Mouse (Mus musculus): ENCODE results near the gene Msh5. TPM values are rescaled to one million over a fixed set of nuclear protein-coding genes. Genes with fewer than 3 reads are reported as not detected.

Gene Msh5
- polyA plus RNA-seq, 1 experiment from 2014 or later = 1.8 TPM

Other genes with a start within 250 kb of the Msh5 start
- gene Cyp21a1, start 242.2 kb downstream of the Msh5 start, polyA plus RNA-seq (2015; fragmentation: Nextera tagmentation; extraction: Ambion mirVana) = not detected in 2 replicates
- 41.2 and 43.1 TPM in 2 replicates for gene Stk19, start 209.8 kb downstream of the Msh5 start, polyA plus RNA-seq (2015; fragmentation: Nextera tagmentation; extraction: Ambion mirVana)
- 68.4 and 68.9 TPM in 2 replicates for gene Dxo, start 209.7 kb downstream of the Msh5 start, polyA plus RNA-seq (2015; fragmentation: Nextera tagmentation; extraction: Ambion mirVana)
- 57.1 and 62.6 TPM in 2 replicates for gene Skiv2l, start 196.5 kb downstream of the Msh5 start, polyA plus RNA-seq (2015; fragmentation: Nextera tagmentation; extraction: Ambion mirVana)
- gene Nelfe, start 196.4 kb downstream of the Msh5 start, polyA plus RNA-seq (2015; fragmentation: Nextera tagmentation; extraction: Ambion mirVana) = 78.9 and 83.3 TPM in 2 replicates
- gene Cfb, start 184.2 kb downstream of the Msh5 start, polyA plus RNA-seq (2015; fragmentation: Nextera tagmentation; extraction: Ambion mirVana) = 1.6 and 2.1 TPM in 2 replicates
- 9.2 and 9.6 TPM in 2 replicates for gene Zbtb12, start 167.3 kb downstream of the Msh5 start, polyA plus RNA-seq (2015; fragmentation: Nextera tagmentation; extraction: Ambion mirVana)
- gene Gm20547, start 164.7 kb downstream of the Msh5 start, polyA plus RNA-seq (2015; fragmentation: Nextera tagmentation; extraction: Ambion mirVana) = not detected in 2 replicates
- gene C2, start 148.5 kb downstream of the Msh5 start, polyA plus RNA-seq (2015; fragmentation: Nextera tagmentation; extraction: Ambion mirVana) = 1.8 and 2.8 TPM in 2 replicates
- 81.9 and 95.3 TPM in 2 replicates for gene Ehmt2, start 148.3 kb downstream of the Msh5 start, polyA plus RNA-seq (2015; fragmentation: Nextera tagmentation; extraction: Ambion mirVana)
- gene Slc44a4, start 132.3 kb downstream of the Msh5 start, polyA plus RNA-seq (2015; fragmentation: Nextera tagmentation; extraction: Ambion mirVana) = 0.21 TPM in 1 of 2 replicates, not detected in the other
- gene Neu1, start 115.5 kb downstream of the Msh5 start, polyA plus RNA-seq (2015; fragmentation: Nextera tagmentation; extraction: Ambion mirVana) = 41.7 and 42.1 TPM in 2 replicates
- gene Hspa1b, start 87.5 kb downstream of the Msh5 start, polyA plus RNA-seq (2015; fragmentation: Nextera tagmentation; extraction: Ambion mirVana) = 0.45 and 0.74 TPM in 2 replicates
- not detected in 2 replicates for gene Gm20481, start 76.8 kb downstream of the Msh5 start, polyA plus RNA-seq (2015; fragmentation: Nextera tagmentation; extraction: Ambion mirVana)
- 15.3 and 18.1 TPM in 2 replicates for gene Hspa1a, start 74.6 kb downstream of the Msh5 start, polyA plus RNA-seq (2015; fragmentation: Nextera tagmentation; extraction: Ambion mirVana)
- 1.4 and 1.6 TPM in 2 replicates for gene Hspa1l, start 74.0 kb downstream of the Msh5 start, polyA plus RNA-seq (2015; fragmentation: Nextera tagmentation; extraction: Ambion mirVana)
- 106 and 113 TPM in 2 replicates for gene Lsm2, start 64.9 kb downstream of the Msh5 start, polyA plus RNA-seq (2015; fragmentation: Nextera tagmentation; extraction: Ambion mirVana)
- 50.7 and 61.7 TPM in 2 replicates for gene Vars, start 45.8 kb downstream of the Msh5 start, polyA plus RNA-seq (2015; fragmentation: Nextera tagmentation; extraction: Ambion mirVana)
- gene Vwa7, start 30.2 kb downstream of the Msh5 start, polyA plus RNA-seq (2015; fragmentation: Nextera tagmentation; extraction: Ambion mirVana) = 0.08 and 0.19 TPM in 2 replicates
- 1.7 TPM in 2 replicates for gene Sapcd1, start 18.7 kb downstream of the Msh5 start, polyA plus RNA-seq (2015; fragmentation: Nextera tagmentation; extraction: Ambion mirVana)
- gene Clic1, start 3.2 kb upstream of the Msh5 start, polyA plus RNA-seq (2015; fragmentation: Nextera tagmentation; extraction: Ambion mirVana) = 85.2 and 88.5 TPM in 2 replicates
- gene Ddah2, start 12.3 kb upstream of the Msh5 start, polyA plus RNA-seq (2015; fragmentation: Nextera tagmentation; extraction: Ambion mirVana) = 338 and 363 TPM in 2 replicates
- not detected in 2 replicates for gene Ly6g6c, start 18.6 kb upstream of the Msh5 start, polyA plus RNA-seq (2015; fragmentation: Nextera tagmentation; extraction: Ambion mirVana)
- 0.13 and 0.21 TPM in 2 replicates for gene Mpig6b, start 19.4 kb upstream of the Msh5 start, polyA plus RNA-seq (2015; fragmentation: Nextera tagmentation; extraction: Ambion mirVana)
- 0.16 and 0.34 TPM in 2 replicates for gene Ly6g6e, start 30.2 kb upstream of the Msh5 start, polyA plus RNA-seq (2015; fragmentation: Nextera tagmentation; extraction: Ambion mirVana)
- gene Ly6g6d, start 31.3 kb upstream of the Msh5 start, polyA plus RNA-seq (2015; fragmentation: Nextera tagmentation; extraction: Ambion mirVana) = 0.68 and 1.0 TPM in 2 replicates
- gene Ly6g6f, start 38.9 kb upstream of the Msh5 start, polyA plus RNA-seq (2015; fragmentation: Nextera tagmentation; extraction: Ambion mirVana) = 0.22 TPM in 1 of 2 replicates, not detected in the other
- 113 and 115 TPM in 2 replicates for gene Abhd16a, start 42.5 kb upstream of the Msh5 start, polyA plus RNA-seq (2015; fragmentation: Nextera tagmentation; extraction: Ambion mirVana)
- not detected in 2 replicates for gene Ly6g5c, start 61.5 kb upstream of the Msh5 start, polyA plus RNA-seq (2015; fragmentation: Nextera tagmentation; extraction: Ambion mirVana)
- 0.93 and 1.5 TPM in 2 replicates for gene Ly6g5b, start 68.7 kb upstream of the Msh5 start, polyA plus RNA-seq (2015; fragmentation: Nextera tagmentation; extraction: Ambion mirVana)
- gene Gpank1, start 74.7 kb upstream of the Msh5 start, polyA plus RNA-seq (2015; fragmentation: Nextera tagmentation; extraction: Ambion mirVana) = 20.7 and 23.7 TPM in 2 replicates
- 319 and 346 TPM in 2 replicates for gene Csnk2b, start 75.3 kb upstream of the Msh5 start, polyA plus RNA-seq (2015; fragmentation: Nextera tagmentation; extraction: Ambion mirVana)
- gene D17H6S53E, start 79.6 kb upstream of the Msh5 start, polyA plus RNA-seq (2015; fragmentation: Nextera tagmentation; extraction: Ambion mirVana) = 8.9 TPM in 2 replicates
- gene Apom, start 85.3 kb upstream of the Msh5 start, polyA plus RNA-seq (2015; fragmentation: Nextera tagmentation; extraction: Ambion mirVana) = not detected in 2 replicates
- gene Bag6, start 88.4 kb upstream of the Msh5 start, polyA plus RNA-seq (2015; fragmentation: Nextera tagmentation; extraction: Ambion mirVana) = 50.9 and 65.2 TPM in 2 replicates
- 138 and 153 TPM in 2 replicates for gene Prrc2a, start 118.2 kb upstream of the Msh5 start, polyA plus RNA-seq (2015; fragmentation: Nextera tagmentation; extraction: Ambion mirVana)
- 5.6 and 10.1 TPM in 2 replicates for gene Aif1, start 129.3 kb upstream of the Msh5 start, polyA plus RNA-seq (2015; fragmentation: Nextera tagmentation; extraction: Ambion mirVana)
- 4.8 and 7.3 TPM in 2 replicates for gene Lst1, start 141.7 kb upstream of the Msh5 start, polyA plus RNA-seq (2015; fragmentation: Nextera tagmentation; extraction: Ambion mirVana)
- gene Ltb, start 147.7 kb upstream of the Msh5 start, polyA plus RNA-seq (2015; fragmentation: Nextera tagmentation; extraction: Ambion mirVana) = 1.1 and 1.2 TPM in 2 replicates
- gene Tnf, start 155.3 kb upstream of the Msh5 start, polyA plus RNA-seq (2015; fragmentation: Nextera tagmentation; extraction: Ambion mirVana) = not detected in 2 replicates
- gene Lta, start 158.6 kb upstream of the Msh5 start, polyA plus RNA-seq (2015; fragmentation: Nextera tagmentation; extraction: Ambion mirVana) = 0.37 and 0.80 TPM in 2 replicates
- gene Gm16181, start 174.1 kb upstream of the Msh5 start, polyA plus RNA-seq (2015; fragmentation: Nextera tagmentation; extraction: Ambion mirVana) = 0.34 and 0.45 TPM in 2 replicates
- gene Atp6v1g2, start 186.9 kb upstream of the Msh5 start, polyA plus RNA-seq (2015; fragmentation: Nextera tagmentation; extraction: Ambion mirVana) = 140 and 151 TPM in 2 replicates
- 9.8 and 10.1 TPM in 2 replicates for gene Nfkbil1, start 189.0 kb upstream of the Msh5 start, polyA plus RNA-seq (2015; fragmentation: Nextera tagmentation; extraction: Ambion mirVana)
- gene Ddx39b, start 195.0 kb upstream of the Msh5 start, polyA plus RNA-seq (2015; fragmentation: Nextera tagmentation; extraction: Ambion mirVana) = 331 and 355 TPM in 2 replicates
- gene H2-D1, start 216.0 kb upstream of the Msh5 start, polyA plus RNA-seq (2015; fragmentation: Nextera tagmentation; extraction: Ambion mirVana) = 125 and 134 TPM in 2 replicates

All from hindbrain, embryonic 16.5 days (tissue).